Mouse (Mus musculus): ENCODE results near the gene Rnd1. TPM values are rescaled to one million over a fixed set of nuclear protein-coding genes. Genes with fewer than 3 reads are reported as not detected.

Gene Rnd1
- 9.6 and 14.3 TPM in 2 replicates for polyA plus RNA-seq (2011; ENCODE audit: insufficient read length, low read depth, missing spikeins)

DNA sequence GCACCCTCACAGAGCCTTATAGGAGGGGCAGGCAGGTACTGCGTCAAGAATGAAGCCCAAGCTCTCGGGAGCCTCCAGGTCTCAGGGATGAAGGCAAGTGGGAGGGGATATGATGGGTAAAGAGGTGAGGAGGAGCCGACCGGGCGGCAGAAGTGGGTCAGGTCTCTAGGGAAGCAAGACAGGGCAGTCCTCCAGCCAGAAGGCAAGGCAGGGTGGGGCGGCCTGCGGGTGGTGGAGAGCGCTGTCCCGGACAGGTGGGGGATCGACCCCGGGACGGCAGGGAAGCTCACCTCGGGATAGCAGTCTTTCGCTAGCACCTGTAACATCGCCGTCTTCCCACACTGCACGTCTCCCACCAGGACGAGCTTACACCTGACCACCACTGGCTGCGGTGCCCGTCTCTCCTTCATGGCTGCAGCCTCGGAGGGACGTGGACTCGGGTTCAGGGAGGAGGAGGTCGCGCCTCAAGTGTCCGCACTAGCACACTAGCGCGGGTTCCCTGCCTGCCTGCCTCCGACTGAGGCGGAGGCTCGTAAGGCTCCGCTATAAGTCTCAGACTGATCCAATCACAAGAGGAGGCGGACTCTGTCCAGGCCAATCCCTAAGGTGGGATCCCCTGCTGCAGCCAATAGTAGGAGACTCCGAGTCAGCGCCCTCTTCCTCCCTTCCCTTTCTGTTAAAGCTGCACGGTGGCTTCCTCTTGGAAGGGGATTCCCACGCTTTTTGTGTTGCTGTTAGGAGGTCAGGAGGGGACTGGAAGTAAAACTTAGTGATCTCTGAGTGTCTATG, at the start of gene Rnd1:
Rnd1 (minus strand) TSS at position 522 of the 789 bp plus-strand sequence.
- Histone ChIP-seq H3K27ac (ENCODE audit: insufficient read depth, low read length) (no peak within 1 kb of the TSS), H3K4me3 (ENCODE audit: insufficient read depth, low read length) (peak within 1 kb of the TSS; percentile 53), H3K4me1 (ENCODE audit: control insufficient read depth, insufficient read depth, low read length) (0 out of 2 replicates have a peak, but pooled peaks cover 3% of the 10 kb centered on the region)
- TF ChIP-seq POLR2A (IDR thresholded peaks at IDR 0.05; ENCODE audit: low read depth, low read length) (peak; percentile 100), CTCF (IDR thresholded peaks at IDR 0.05; ENCODE audit: borderline replicate concordance, insufficient read depth, low read length) (no peak)

DNA sequence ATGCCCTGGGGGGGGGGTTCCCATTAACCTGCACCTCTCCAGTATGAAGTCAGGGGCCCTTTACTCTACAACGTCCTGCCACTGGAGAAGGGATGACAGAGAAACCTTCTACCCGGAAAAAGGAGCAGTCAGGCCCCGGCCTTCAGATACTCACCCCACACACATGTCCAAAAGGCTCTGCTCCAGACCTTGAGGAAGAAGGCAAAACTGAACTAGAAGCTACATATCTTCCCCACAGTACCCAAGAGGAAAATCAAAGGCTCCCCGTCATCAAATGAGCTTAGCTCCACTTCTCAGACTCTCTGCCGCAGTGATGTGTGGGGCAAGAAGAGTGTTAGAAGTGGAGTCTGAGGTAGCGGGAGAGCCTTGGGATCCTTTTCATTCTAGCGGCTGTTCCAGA, 49.5 kb upstream of the Rnd1 start:
- Histone ChIP-seq H3K27ac (ENCODE audit: insufficient read depth, low read length) (no peak overlapping the region), H3K4me1 (ENCODE audit: control insufficient read depth, insufficient read depth, low read length) (no peaks in the 10 kb centered on the region), H3K4me3 (ENCODE audit: insufficient read depth, low read length) (peak overlapping the region; percentile 55)
- TF ChIP-seq POLR2A (IDR thresholded peaks at IDR 0.05; ENCODE audit: low read depth, low read length) (no peak), CTCF (IDR thresholded peaks at IDR 0.05; ENCODE audit: borderline replicate concordance, insufficient read depth, low read length) (no peak)

DNA sequence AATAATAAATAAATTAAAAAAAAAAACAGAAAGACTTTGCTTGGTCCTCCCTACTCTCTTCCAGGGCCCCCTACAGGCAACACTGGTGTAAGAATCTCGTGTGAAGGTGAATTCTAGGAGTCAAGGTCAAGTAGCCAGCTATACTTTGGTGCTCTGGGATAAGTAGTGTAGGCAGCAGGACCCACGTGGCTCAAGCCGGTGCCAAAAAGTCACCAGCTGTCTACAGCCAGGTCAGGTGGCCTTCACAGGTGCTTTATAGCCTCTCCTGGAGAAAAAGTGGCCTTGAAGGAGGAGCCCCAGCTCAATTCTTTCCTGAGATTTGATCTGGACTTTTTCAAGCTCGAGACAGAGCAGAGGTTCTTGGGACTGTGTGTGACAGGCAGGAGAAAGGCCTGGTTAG, 48.8 kb upstream of the Rnd1 start:
- TF ChIP-seq POLR2A (IDR thresholded peaks at IDR 0.05; ENCODE audit: low read depth, low read length) (no peak), CTCF (IDR thresholded peaks at IDR 0.05; ENCODE audit: borderline replicate concordance, insufficient read depth, low read length) (no peak)
- no peaks in the 10 kb centered on the region for H3K4me1 ChIP-seq (ENCODE audit: control insufficient read depth, insufficient read depth, low read length)
- no peak overlapping the region for H3K27ac ChIP-seq (ENCODE audit: insufficient read depth, low read length)
- H3K4me3 ChIP-seq (ENCODE audit: insufficient read depth, low read length), result 0 out of 2 replicates have a peak overlapping the region, but pooled peaks have one; percentile 55

DNA sequence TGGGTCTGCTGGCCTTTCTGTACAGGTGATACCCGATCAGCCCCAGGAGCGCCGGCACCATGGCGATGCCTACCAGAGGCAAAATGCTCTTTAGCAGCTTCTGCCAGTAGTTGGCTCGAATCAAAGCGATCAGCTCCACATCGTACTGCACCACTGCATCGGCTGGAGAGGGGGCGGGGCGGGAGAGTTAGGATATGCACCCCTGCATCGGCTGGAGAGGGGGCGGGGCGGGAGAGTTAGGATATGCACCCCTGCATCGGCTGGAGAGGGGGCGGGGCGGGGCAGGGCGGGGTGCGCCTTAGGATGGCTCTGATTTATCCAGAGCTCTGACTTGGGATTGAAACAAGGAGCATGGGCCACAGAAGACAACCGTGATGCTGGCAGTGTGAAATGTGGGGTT, 47.2 kb upstream of the Rnd1 start:
- TF ChIP-seq POLR2A (IDR thresholded peaks at IDR 0.05; ENCODE audit: low read depth, low read length), result no peak
- TF ChIP-seq CTCF (IDR thresholded peaks at IDR 0.05; ENCODE audit: borderline replicate concordance, insufficient read depth, low read length), result no peak
- H3K4me3 ChIP-seq (ENCODE audit: insufficient read depth, low read length), result no peak overlapping the region
- no peaks in the 10 kb centered on the region for H3K4me1 ChIP-seq (ENCODE audit: control insufficient read depth, insufficient read depth, low read length)
- H3K27ac ChIP-seq (ENCODE audit: insufficient read depth, low read length), result no peak overlapping the region

DNA sequence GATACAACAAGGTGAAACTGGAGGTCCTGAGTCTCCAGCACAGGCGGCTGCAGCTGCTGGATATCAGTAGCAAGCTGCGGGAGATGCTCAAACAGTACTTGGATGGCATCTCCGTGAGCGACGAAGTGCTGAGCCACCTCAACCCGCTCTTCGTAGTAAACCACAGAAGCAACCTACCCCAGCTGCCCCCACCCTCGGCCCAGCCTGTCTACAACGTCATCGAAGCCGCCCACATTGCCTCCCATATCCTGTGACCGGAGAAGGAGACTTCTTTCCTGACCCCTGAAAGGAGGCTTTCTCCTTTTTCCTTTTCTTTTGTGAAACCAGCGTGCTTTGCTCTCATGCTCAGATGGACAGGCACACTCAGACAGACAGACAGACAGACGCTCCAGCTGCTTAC, 45.6 kb upstream of the Rnd1 start:
- TF ChIP-seq POLR2A (IDR thresholded peaks at IDR 0.05; ENCODE audit: low read depth, low read length) (no peak), CTCF (IDR thresholded peaks at IDR 0.05; ENCODE audit: borderline replicate concordance, insufficient read depth, low read length) (no peak)
- Histone ChIP-seq H3K27ac (ENCODE audit: insufficient read depth, low read length) (no peak overlapping the region), H3K4me3 (ENCODE audit: insufficient read depth, low read length) (no peak overlapping the region), H3K4me1 (ENCODE audit: control insufficient read depth, insufficient read depth, low read length) (no peaks in the 10 kb centered on the region)

DNA sequence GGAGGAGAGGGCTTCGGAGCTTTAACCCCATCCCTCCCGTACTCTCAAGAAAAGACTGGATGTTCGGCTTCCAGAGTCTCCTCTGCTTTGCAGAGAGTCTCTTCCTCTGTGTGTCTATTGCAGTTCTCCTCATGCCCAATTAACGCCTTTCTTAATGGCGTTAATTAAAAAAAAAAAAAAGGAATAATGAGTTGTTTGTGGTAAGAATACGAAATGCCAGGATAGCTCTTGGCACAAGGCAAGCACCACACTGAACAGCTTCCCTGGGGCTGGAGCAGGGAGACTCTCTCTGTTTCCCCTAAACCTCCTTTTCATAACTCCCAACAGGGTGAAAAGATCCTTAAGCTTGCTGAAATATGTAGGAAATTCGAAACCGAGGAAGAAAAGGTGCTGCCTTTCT, 44.9 kb upstream of the Rnd1 start:
- TF ChIP-seq CTCF (IDR thresholded peaks at IDR 0.05; ENCODE audit: borderline replicate concordance, insufficient read depth, low read length) (no peak), POLR2A (IDR thresholded peaks at IDR 0.05; ENCODE audit: low read depth, low read length) (no peak)
- no peaks in the 10 kb centered on the region for H3K4me1 ChIP-seq (ENCODE audit: control insufficient read depth, insufficient read depth, low read length)
- H3K4me3 ChIP-seq (ENCODE audit: insufficient read depth, low read length), result no peak overlapping the region
- no peak overlapping the region for H3K27ac ChIP-seq (ENCODE audit: insufficient read depth, low read length)

DNA sequence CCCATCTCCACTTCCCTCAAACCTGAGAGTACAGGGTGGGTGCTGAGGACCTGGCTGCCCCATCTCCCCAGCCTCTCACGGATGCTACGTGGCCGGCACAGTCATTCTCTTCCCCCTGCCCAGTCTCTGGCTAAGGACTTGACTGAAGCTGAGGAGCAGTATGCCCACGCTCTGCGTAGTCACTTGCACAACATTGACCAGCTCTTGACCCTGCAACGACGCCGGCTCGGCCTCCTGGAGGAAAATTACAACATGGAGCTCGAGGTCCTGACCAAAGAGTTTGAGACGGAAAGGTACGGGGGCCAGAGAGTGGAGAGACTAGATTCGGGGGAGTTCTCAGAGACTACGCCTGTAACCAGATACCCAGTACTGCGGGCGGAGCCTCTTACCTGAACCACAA, 40.0 kb upstream of the Rnd1 start:
- Histone ChIP-seq H3K4me3 (ENCODE audit: insufficient read depth, low read length) (no peak overlapping the region), H3K27ac (ENCODE audit: insufficient read depth, low read length) (no peak overlapping the region), H3K4me1 (ENCODE audit: control insufficient read depth, insufficient read depth, low read length) (0 out of 2 replicates have a peak, but pooled peaks cover 4% of the 10 kb centered on the region)
- no peak for TF ChIP-seq POLR2A (IDR thresholded peaks at IDR 0.05; ENCODE audit: low read depth, low read length)
- no peak for TF ChIP-seq CTCF (IDR thresholded peaks at IDR 0.05; ENCODE audit: borderline replicate concordance, insufficient read depth, low read length)

DNA sequence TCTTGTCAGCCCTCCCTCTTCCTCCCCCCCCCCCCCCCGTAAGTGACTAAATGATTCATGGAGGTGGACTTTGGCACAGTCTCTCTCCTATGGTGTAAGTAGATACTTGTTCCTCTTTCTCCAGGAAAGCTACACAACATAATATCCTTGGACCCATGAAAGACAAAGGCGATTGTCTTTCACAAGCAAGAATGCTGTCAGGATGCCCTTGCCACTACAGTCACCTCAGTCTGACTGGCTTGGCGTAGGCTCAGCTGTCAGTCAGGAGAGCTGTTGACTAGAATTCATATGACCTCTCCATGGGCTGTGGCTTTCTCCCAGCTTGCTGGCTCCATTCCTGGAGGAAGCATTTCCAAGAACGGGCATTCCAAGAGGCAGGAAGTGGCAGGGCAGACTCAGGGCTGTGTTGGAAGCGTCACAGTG, 37.0 kb upstream of the Rnd1 start:
- Histone ChIP-seq H3K27ac (ENCODE audit: insufficient read depth, low read length) (no peak overlapping the region), H3K4me1 (ENCODE audit: control insufficient read depth, insufficient read depth, low read length) (0 out of 2 replicates have a peak, but pooled peaks cover 4% of the 10 kb centered on the region), H3K4me3 (ENCODE audit: insufficient read depth, low read length) (no peak overlapping the region)
- no peak for TF ChIP-seq CTCF (IDR thresholded peaks at IDR 0.05; ENCODE audit: borderline replicate concordance, insufficient read depth, low read length)
- TF ChIP-seq POLR2A (IDR thresholded peaks at IDR 0.05; ENCODE audit: low read depth, low read length), result no peak

DNA sequence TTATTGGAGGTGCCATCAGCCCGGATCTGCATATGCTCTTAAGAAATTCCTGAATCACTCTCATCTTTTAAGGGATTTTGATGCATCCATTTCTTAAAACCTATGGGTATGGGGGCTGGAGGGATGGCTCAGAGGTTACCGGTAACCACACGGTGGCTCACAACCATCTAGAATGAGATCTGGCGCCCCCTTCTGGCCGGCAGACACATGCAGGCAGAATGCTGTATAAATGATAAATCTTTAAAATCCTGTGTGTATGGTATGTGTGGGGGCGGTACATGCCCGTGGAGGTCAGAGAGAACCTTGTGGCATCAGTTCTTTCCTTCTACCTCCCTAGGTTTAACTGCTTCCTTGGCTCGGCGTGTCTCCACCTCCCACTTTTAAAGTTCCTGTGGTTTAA, 33.2 kb upstream of the Rnd1 start:
- TF ChIP-seq CTCF (IDR thresholded peaks at IDR 0.05; ENCODE audit: borderline replicate concordance, insufficient read depth, low read length) (peak; percentile 57), POLR2A (IDR thresholded peaks at IDR 0.05; ENCODE audit: low read depth, low read length) (no peak)

DNA sequence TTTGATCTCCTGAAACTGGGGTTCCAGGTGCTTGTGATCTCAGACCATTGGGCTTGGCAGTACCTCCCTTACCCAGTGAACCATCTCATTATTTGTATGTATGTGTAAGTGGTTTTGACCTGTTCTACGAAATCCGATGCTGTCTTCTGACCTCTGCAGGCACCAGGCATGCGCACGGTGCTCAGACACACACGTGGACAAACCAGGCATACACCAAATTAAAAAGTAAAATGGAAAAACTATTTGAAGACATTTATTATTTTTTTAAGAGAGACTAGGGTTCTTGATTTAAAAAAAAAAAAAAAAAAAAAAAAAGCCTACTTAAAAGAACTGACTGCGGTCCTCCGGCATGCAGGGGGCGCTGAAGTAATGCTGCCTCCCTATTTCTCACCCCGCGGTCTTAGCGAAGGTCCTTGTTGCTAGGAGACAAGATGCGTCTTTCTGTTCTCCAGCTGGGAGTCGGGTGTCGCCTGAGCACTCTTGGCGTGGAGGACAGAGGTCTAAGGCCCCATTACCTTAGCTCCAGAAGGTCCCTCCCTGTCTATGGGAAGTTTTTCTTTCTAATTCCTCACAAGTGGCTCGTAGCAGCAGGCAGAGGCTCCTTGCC, 30.6 kb upstream of the Rnd1 start, which contains the start of gene Ccdc65:
Ccdc65 (plus strand) TSS at position 442 of the 607 bp plus-strand sequence.
- Histone ChIP-seq H3K4me3 (ENCODE audit: insufficient read depth, low read length) (peak within 1 kb of the TSS; percentile 28; the same call in 1 of the 2 replicates), H3K4me1 (ENCODE audit: control insufficient read depth, insufficient read depth, low read length) (no peaks in the 10 kb centered on the region), H3K27ac (ENCODE audit: insufficient read depth, low read length) (no peak within 1 kb of the TSS)
- TF ChIP-seq POLR2A (IDR thresholded peaks at IDR 0.05; ENCODE audit: low read depth, low read length), result peak; percentile 36; the same call in 1 of the 2 replicates
- peak; percentile 34; the same call in 1 of the 2 replicates for TF ChIP-seq CTCF (IDR thresholded peaks at IDR 0.05; ENCODE audit: borderline replicate concordance, insufficient read depth, low read length)

More for the DNA sequence above, 33.2 kb upstream of the Rnd1 start:
- Histone ChIP-seq H3K4me3 (ENCODE audit: insufficient read depth, low read length) (no peak overlapping the region), H3K4me1 (ENCODE audit: control insufficient read depth, insufficient read depth, low read length) (0 out of 2 replicates have a peak, but pooled peaks cover 4% of the 10 kb centered on the region), H3K27ac (ENCODE audit: insufficient read depth, low read length) (no peak overlapping the region)

Measured in embryonic fibroblast, embryonic 13.5 days (primary cell).